Mouse (Mus musculus) limb, embryonic 15.5 days (tissue): Measurements from ENCODE around the gene Slc6a18. TPM values are rescaled to one million over a fixed set of nuclear protein-coding genes. Genes with fewer than 3 reads are reported as not detected.
A peak's percentile ranks its signal among the peaks of the same experiment; 100 is the strongest.

Experiments used
- ATAC-seq: fragments of 200-750 bp; cut with Nextera tagmentation; 2 replicates; pipeline ENCODE4 v1.8.0; 2017; ENCODE audit warnings: low read depth, moderate TSS enrichment; ENCODE audit not compliant: insufficient number of reproducible peaks, low FRiP score, low TSS enrichment
- H3K27ac ChIP-seq: fragments of 300-500 bp; sonication (generic); 2 replicates; pipeline ENCODE4 v1.5.1; 2015; ENCODE audit warnings: moderate library complexity, mild to moderate bottlenecking, inconsistent platforms
- H3K27me3 ChIP-seq: fragments of 300-500 bp; sonication (generic); 2 replicates; pipeline ENCODE4 v1.6.1; 2015; ENCODE audit warnings: inconsistent platforms
- H3K36me3 ChIP-seq: fragments of 300-500 bp; sonication (generic); 2 replicates; pipeline ENCODE4 v1.6.1; 2015; ENCODE audit warnings: inconsistent platforms
- H3K4me1 ChIP-seq: fragments of 300-500 bp; sonication (generic); 2 replicates; pipeline ENCODE4 v1.6.1; 2015; ENCODE audit warnings: inconsistent platforms
- H3K4me2 ChIP-seq: fragments of 300-500 bp; sonication (generic); 2 replicates; pipeline ENCODE4 v1.6.1; 2015; ENCODE audit warnings: mild to moderate bottlenecking, inconsistent platforms
- H3K4me3 ChIP-seq: fragments of 300-500 bp; sonication (generic); 2 replicates; pipeline ENCODE4 v1.5.1; 2015; ENCODE audit warnings: mild to moderate bottlenecking, inconsistent platforms
- H3K9ac ChIP-seq: fragments of 300-500 bp; sonication (generic); 2 replicates; pipeline ENCODE4 v1.6.1; 2015; ENCODE audit warnings: inconsistent platforms
- H3K9me3 ChIP-seq: fragments of 300-500 bp; sonication (generic); 2 replicates; pipeline ENCODE4 v1.6.1; 2016; ENCODE audit warnings: inconsistent platforms
- WGBS: fragments of 180-500 bp; shearing (Covaris S2); methylation state at CpG from one replicate; pipeline ENCODE4 v1.1.7; 2015; 5-methylcytosine and 5-hydroxymethylcytosine counted together
- polyA plus RNA-seq: library from polyadenylated mRNA; unstranded; fragments of >200 nt; fragmentation: Nextera tagmentation; extraction: Ambion mirVana; gene quantifications from 2 replicates; pipeline ENCODE4 v1.2.1, GENCODE M21; 2015

Gene Slc6a18
- polyA plus RNA-seq, 1 experiment from 2014 or later = 0.08 TPM

- no peak for ATAC-seq
- WGBS = 87% methylated on average over 3 of the region's 3 CpGs
- H3K4me3 ChIP-seq = no peak overlapping the region
- H3K27me3 ChIP-seq = no peaks in the 10 kb centered on the region
- peaks cover 23% of the 10 kb centered on the region for H3K4me1 ChIP-seq
- H3K9ac ChIP-seq = no peak overlapping the region
- no peak overlapping the region for H3K4me2 ChIP-seq
- H3K27ac ChIP-seq = no peak overlapping the region
- no peaks in the 10 kb centered on the region for H3K9me3 ChIP-seq
- peaks cover 28% of the 10 kb centered on the region for H3K36me3 ChIP-seq
Observed at GRCm38 (mm10) chr13:73631837-73632236, 46.0 kb downstream of the Slc6a18 start.

GRCm38 (mm10) chr13:73628586-73629113, 49.2 kb downstream of the Slc6a18 start:
- Histone ChIP-seq H3K36me3 (peaks cover 5% of the 10 kb centered on the region; the same call in 1 of the 2 replicates), H3K9ac (no peak overlapping the region), H3K4me3 (no peak overlapping the region; the same call in 1 of the 2 replicates), H3K4me2 (no peak overlapping the region), H3K4me1 (peaks cover 27% of the 10 kb centered on the region), H3K9me3 (no peaks in the 10 kb centered on the region), H3K27ac (no peak overlapping the region), H3K27me3 (no peaks in the 10 kb centered on the region)
- ATAC-seq = no peak
- 80% methylated on average over 11 of the region's 11 CpGs for WGBS

DNA sequence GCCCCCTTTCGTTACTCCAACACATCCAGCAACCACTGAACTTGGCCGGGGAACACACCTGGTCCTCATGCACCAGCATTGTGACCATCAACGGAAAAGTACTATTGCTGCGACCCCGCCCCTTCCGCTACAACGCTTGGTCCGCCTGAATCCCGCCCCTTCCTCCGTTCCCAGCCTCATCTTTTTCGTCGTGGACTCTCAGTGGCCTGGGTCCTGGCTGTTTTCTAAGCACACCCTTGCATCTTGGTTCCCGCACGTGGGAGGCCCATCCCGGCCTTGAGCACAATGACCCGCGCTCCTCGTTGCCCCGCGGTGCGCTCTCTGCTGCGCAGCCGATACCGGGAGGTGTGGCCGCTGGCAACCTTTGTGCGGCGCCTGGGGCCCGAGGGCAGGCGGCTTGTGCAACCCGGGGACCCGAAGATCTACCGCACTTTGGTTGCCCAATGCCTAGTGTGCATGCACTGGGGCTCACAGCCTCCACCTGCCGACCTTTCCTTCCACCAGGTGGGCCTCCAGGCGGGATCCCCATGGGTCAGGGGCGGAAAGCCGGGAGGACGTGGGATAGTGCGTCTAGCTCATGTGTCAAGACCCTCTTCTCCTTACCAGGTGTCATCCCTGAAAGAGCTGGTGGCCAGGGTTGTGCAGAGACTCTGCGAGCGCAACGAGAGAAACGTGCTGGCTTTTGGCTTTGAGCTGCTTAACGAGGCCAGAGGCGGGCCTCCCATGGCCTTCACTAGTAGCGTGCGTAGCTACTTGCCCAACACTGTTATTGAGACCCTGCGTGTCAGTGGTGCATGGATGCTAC, 50.9 kb downstream of the Slc6a18 start, which contains the start of gene Tert:
Gene Tert (plus strand): TSS at position 167 of the 805 bp plus-strand sequence.
- Histone ChIP-seq H3K4me1 (peaks cover 27% of the 10 kb centered on the region), H3K27me3 (no peaks in the 10 kb centered on the region), H3K4me3 (peak within 1 kb of the TSS; percentile 63), H3K4me2 (peak within 1 kb of the TSS; percentile 94), H3K27ac (no peak within 1 kb of the TSS; the same call in 1 of the 2 replicates), H3K9me3 (no peaks in the 10 kb centered on the region), H3K9ac (peak within 1 kb of the TSS; percentile 67), H3K36me3 (0 out of 2 replicates have a peak, but pooled peaks cover under 1% of the 10 kb centered on the region)
- 8% methylated on average over 47 of the region's 47 CpGs for WGBS
- ATAC-seq = peak; percentile 80

DNA sequence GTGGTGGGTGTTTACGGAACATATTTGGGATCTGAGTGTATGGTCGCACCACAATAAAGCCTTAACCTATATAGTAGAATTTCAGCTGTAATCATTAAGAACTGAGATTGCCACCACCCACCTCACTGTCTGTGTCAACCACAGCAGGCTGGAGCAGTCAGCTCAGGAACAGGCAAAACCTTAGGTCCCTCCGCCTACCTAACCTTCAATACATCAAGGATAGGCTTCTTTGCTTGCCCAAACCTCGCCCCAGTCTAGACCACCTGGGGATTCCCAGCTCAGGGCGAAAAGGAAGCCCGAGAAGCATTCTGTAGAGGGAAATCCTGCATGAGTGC, 51.4 kb downstream of the Slc6a18 start:
- no peak for ATAC-seq
- Histone ChIP-seq H3K9ac (no peak overlapping the region; the same call in 1 of the 2 replicates), H3K4me3 (peak overlapping the region; percentile 63), H3K27me3 (no peaks in the 10 kb centered on the region), H3K27ac (no peak overlapping the region; the same call in 1 of the 2 replicates), H3K4me2 (peak overlapping the region; percentile 94), H3K4me1 (peaks cover 27% of the 10 kb centered on the region), H3K9me3 (no peaks in the 10 kb centered on the region), H3K36me3 (peaks cover 6% of the 10 kb centered on the region)
- 47% methylated on average over 6 of the region's 6 CpGs for WGBS

- Histone ChIP-seq H3K36me3 (peaks cover 58% of the 10 kb centered on the region), H3K9ac (no peak overlapping the region), H3K4me2 (no peak overlapping the region), H3K4me1 (no peaks in the 10 kb centered on the region), H3K27ac (no peak overlapping the region), H3K27me3 (no peaks in the 10 kb centered on the region), H3K4me3 (no peak overlapping the region), H3K9me3 (no peaks in the 10 kb centered on the region)
- ATAC-seq = no peak
- 70% methylated on average over 6 of the region's 6 CpGs for WGBS
Observed at GRCm38 (mm10) chr13:73620637-73621036, 57.2 kb downstream of the Slc6a18 start.

DNA sequence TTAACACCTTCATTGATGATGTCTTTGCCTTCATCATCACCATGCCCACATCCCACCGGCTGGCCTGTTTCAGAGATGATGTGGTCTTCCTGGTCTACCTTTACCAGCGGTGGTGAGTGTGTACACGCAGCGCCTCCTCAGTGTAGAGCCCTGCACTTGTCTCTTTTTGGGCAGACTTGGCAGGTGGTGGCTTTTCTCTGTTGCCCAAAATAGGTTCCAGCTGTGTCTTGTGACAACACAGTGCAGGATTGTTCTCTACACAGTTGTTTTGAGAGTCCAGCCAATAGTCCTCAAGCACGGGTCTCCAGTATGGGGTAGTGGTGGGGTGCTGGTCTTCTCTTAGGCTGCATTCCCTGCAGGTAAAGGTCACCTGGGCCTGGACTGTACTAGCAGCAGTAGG, 59.4 kb downstream of the Slc6a18 start:
- Histone ChIP-seq H3K4me1 (no peaks in the 10 kb centered on the region), H3K4me3 (no peak overlapping the region), H3K9ac (no peak overlapping the region), H3K4me2 (no peak overlapping the region), H3K27ac (no peak overlapping the region), H3K27me3 (no peaks in the 10 kb centered on the region), H3K36me3 (peaks cover 80% of the 10 kb centered on the region), H3K9me3 (no peaks in the 10 kb centered on the region)
- ATAC-seq = no peak
- WGBS = 84% methylated on average over 5 of the region's 5 CpGs

Other genes with a start within 250 kb of the Slc6a18 start
- 29.2 and 33.2 TPM in 2 replicates for gene Lpcat1, start 210.8 kb downstream of the Slc6a18 start, polyA plus RNA-seq
- gene Slc6a3, start 141.3 kb downstream of the Slc6a18 start, polyA plus RNA-seq = 0.08 and 0.10 TPM in 2 replicates
- 128 and 137 TPM in 2 replicates for gene Clptm1l, start 74.0 kb downstream of the Slc6a18 start, polyA plus RNA-seq
- gene Tert, start 51.1 kb downstream of the Slc6a18 start, polyA plus RNA-seq = 4.0 and 4.8 TPM in 2 replicates
- gene Slc6a19, start 26.8 kb upstream of the Slc6a18 start, polyA plus RNA-seq = 1.5 and 1.6 TPM in 2 replicates
- gene Slc12a7, start 55.1 kb upstream of the Slc6a18 start, polyA plus RNA-seq = 12.6 and 14.3 TPM in 2 replicates
- gene Nkd2, start 169.6 kb upstream of the Slc6a18 start, polyA plus RNA-seq = 44.1 and 46.7 TPM in 2 replicates